Mouse (Mus musculus) hindbrain, embryonic 13.5 days (tissue): ENCODE data around the gene Sdhaf1. TPM values are rescaled to one million over a fixed set of nuclear protein-coding genes. Genes with fewer than 3 reads are reported as not detected.

Experiments
- polyA plus RNA-seq: library from polyadenylated mRNA; unstranded; fragments of >200 nt; fragmentation: Nextera tagmentation; extraction: Ambion mirVana; gene quantifications from 2 replicates; pipeline ENCODE4 v1.2.1, GENCODE M21; 2015

Sdhaf1 gene
- polyA plus RNA-seq, 1 experiment from 2014 or later, result 21.4 TPM

Other genes starting within 250 kb of the Sdhaf1 start
- gene Gm26920, start 233.5 kb downstream of the Sdhaf1 start, polyA plus RNA-seq, result 1.5 and 1.6 TPM in 2 replicates
- 19.2 and 19.6 TPM in 2 replicates for gene Zfp566, start 233.4 kb downstream of the Sdhaf1 start, polyA plus RNA-seq
- 95.2 and 108 TPM in 2 replicates for gene Zfp260, start 229.1 kb downstream of the Sdhaf1 start, polyA plus RNA-seq
- gene Zfp382, start 202.0 kb downstream of the Sdhaf1 start, polyA plus RNA-seq, result 17.5 and 19.8 TPM in 2 replicates
- 17.5 and 18.6 TPM in 2 replicates for gene Zfp146, start 154.1 kb downstream of the Sdhaf1 start, polyA plus RNA-seq
- gene Cox7a1, start 139.8 kb downstream of the Sdhaf1 start, polyA plus RNA-seq, result 4.5 and 8.0 TPM in 2 replicates
- 68.1 and 78.1 TPM in 2 replicates for gene Capns1, start 125.1 kb downstream of the Sdhaf1 start, polyA plus RNA-seq
- 174 and 175 TPM in 2 replicates for gene Polr2i, start 91.9 kb downstream of the Sdhaf1 start, polyA plus RNA-seq
- 383 and 390 TPM in 2 replicates for gene Tbcb, start 91.6 kb downstream of the Sdhaf1 start, polyA plus RNA-seq
- not detected in 2 replicates for gene Ovol3, start 88.2 kb downstream of the Sdhaf1 start, polyA plus RNA-seq
- 0.43 and 0.66 TPM in 2 replicates for gene Thap8, start 43.8 kb downstream of the Sdhaf1 start, polyA plus RNA-seq
- gene Wdr62, start 43.5 kb downstream of the Sdhaf1 start, polyA plus RNA-seq, result 3.1 and 4.3 TPM in 2 replicates
- gene Clip3, start 32.2 kb downstream of the Sdhaf1 start, polyA plus RNA-seq, result 84.2 and 90.1 TPM in 2 replicates
- 118 and 126 TPM in 2 replicates for gene Alkbh6, start 15.2 kb downstream of the Sdhaf1 start, polyA plus RNA-seq
- 13.1 and 16.8 TPM in 2 replicates for gene Syne4, start 9.1 kb downstream of the Sdhaf1 start, polyA plus RNA-seq
- 0.36 TPM in 1 of 2 replicates, not detected in the other for gene E130208F15Rik, start 2.2 kb downstream of the Sdhaf1 start, polyA plus RNA-seq
- gene Lrfn3, start 38.9 kb upstream of the Sdhaf1 start, polyA plus RNA-seq, result 13.2 and 13.4 TPM in 2 replicates
- 29.8 and 38.1 TPM in 2 replicates for gene Tyrobp, start 89.9 kb upstream of the Sdhaf1 start, polyA plus RNA-seq
- gene Hcst, start 96.0 kb upstream of the Sdhaf1 start, polyA plus RNA-seq, result 0.52 and 0.88 TPM in 2 replicates
- 2.0 TPM in 2 replicates for gene Nfkbid, start 97.8 kb upstream of the Sdhaf1 start, polyA plus RNA-seq
- gene Aplp1, start 121.6 kb upstream of the Sdhaf1 start, polyA plus RNA-seq, result 583 and 599 TPM in 2 replicates
- gene Kirrel2, start 133.8 kb upstream of the Sdhaf1 start, polyA plus RNA-seq, result 6.6 and 10.0 TPM in 2 replicates
- 0.94 and 1.8 TPM in 2 replicates for gene Nphs1, start 134.4 kb upstream of the Sdhaf1 start, polyA plus RNA-seq
- not detected in 2 replicates for gene Prodh2, start 169.7 kb upstream of the Sdhaf1 start, polyA plus RNA-seq
- gene Arhgap33, start 211.2 kb upstream of the Sdhaf1 start, polyA plus RNA-seq, result 103 and 111 TPM in 2 replicates
- 7.8 and 7.9 TPM in 2 replicates for gene Hspb6, start 228.3 kb upstream of the Sdhaf1 start, polyA plus RNA-seq
- gene Proser3, start 228.4 kb upstream of the Sdhaf1 start, polyA plus RNA-seq, result 8.1 and 8.4 TPM in 2 replicates
- 51.7 and 57.9 TPM in 2 replicates for gene Lin37, start 235.9 kb upstream of the Sdhaf1 start, polyA plus RNA-seq
- 98.9 and 105 TPM in 2 replicates for gene U2af1l4, start 239.4 kb upstream of the Sdhaf1 start, polyA plus RNA-seq
- gene Gm49396, start 239.4 kb upstream of the Sdhaf1 start, polyA plus RNA-seq, result 15.4 and 19.8 TPM in 2 replicates
- gene Psenen, start 239.7 kb upstream of the Sdhaf1 start, polyA plus RNA-seq, result 134 and 139 TPM in 2 replicates
- gene Igflr1, start 241.5 kb upstream of the Sdhaf1 start, polyA plus RNA-seq, result 5.3 and 6.1 TPM in 2 replicates